Mouse (Mus musculus): ENCODE results near the gene Olfr1434.
"Not testable (repeated sequence)": the region's sequence is repeated elsewhere in the genome, so short reads cannot be mapped to it uniquely, and the experiment has no call there.

Gene Olfr1434

DNA sequence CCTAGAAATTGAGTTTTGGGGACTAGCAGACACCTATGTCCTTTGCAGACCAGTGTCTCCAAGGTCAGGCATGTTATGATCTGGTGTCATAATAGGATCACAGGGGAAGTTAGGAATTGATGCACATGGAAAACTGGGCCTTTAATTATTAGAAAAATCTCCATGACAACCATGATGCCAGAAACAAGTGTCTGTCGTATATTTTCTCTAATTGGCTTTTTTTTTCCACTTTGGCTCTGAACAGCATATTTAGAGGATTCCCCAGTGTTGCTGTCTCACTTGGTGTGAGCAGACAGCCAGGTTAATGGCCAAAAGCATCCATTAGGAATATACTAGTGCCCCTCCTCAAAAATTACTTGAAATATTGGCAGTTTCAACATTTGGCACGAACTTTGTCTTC is at the start of gene Olfr1434:
TSS of gene Olfr1434 (plus strand) at position 301 of the 400 bp plus-strand sequence.
- no peak for DNase-seq

DNA sequence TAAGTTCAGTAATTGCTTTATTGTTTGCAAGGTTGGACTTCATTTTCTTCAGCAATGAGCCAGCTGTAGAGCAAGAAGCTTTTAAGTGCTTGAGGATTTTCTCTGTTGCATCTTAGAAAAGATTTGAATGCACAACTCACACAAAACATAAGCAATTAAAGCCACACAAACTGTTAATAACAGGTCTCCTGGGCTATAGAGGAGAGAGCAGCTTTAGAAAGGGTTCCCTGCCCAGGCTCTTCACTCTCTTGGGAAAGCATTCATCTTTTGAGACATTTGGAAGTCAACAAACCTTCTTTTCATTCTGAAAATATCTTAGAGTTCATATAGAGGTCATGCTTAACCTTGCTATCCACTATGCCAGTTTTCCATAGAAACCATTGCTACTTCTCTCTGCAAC is 47.2 kb upstream of the Olfr1434 start, which contains the start of gene Olfr1432:
TSS of gene Olfr1432 (minus strand) at position 101 of the 400 bp plus-strand sequence.
- not testable (repeated sequence) for DNase-seq

DNA sequence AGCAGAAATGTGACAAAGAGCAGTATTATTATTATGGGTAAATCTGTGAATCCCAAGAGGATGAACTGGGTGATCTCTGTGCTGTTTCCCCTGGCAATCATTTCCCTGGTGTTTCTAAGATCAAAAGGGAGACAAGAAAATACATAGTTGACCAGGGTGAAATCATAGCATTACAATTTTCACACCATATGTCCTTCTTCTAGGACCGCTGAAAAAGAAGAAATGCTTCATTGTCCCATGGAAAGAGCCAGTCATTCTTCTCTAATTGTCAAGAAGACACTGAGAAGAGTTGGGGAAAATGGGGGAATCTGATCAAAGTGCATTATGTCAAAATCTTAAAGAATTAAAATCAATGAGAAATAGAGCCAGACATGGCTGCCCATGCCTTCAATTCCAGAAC is 38.1 kb upstream of the Olfr1434 start, which contains the start of gene Olfr262:
TSS of gene Olfr262 (minus strand) at position 101 of the 400 bp plus-strand sequence.
- no peak for DNase-seq

DNA sequence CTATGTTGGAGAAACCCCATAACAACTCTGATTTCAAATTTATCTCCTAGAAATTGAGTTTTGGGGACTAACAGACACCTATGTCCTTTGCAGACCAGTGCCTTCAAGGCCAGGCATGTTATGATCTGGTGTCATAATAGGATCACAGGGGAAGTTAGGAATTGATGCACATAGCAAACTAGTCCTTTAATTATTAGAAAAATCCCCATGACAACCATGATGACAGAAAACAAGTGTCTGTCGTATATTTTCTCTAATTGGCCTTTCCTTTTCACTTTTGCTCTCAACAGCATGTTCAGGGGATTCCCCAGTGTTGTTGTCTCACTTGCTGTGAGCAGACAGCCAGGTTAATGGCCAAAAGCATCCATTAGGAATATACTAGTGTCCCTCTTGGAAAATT is 18.9 kb upstream of the Olfr1434 start, which contains the start of gene Olfr235:
TSS of gene Olfr235 (plus strand) at position 301 of the 400 bp plus-strand sequence.
- no peak for DNase-seq

GRCm38 (mm10) chr19:12292979-12293378 is 13.3 kb downstream of the Olfr1434 start:
- DNase-seq = no peak

GRCm38 (mm10) chr19:12299030-12299429 is 19.4 kb downstream of the Olfr1434 start, which contains the start of gene Olfr1436:
Gene Olfr1436 (minus strand): TSS chr19:12299130.
- DNase-seq = not testable (repeated sequence)

- DNase-seq = no peak
Measured at GRCm38 (mm10) chr19:12325001-12325400, 45.3 kb downstream of the Olfr1434 start, which contains the start of gene Olfr1437. Gene Olfr1437 (minus strand): TSS chr19:12325101.
